Mouse (Mus musculus) intestine, embryonic 15.5 days (tissue): Measurements from ENCODE around the gene Dnah7a. TPM values are rescaled to one million over a fixed set of nuclear protein-coding genes. Genes with fewer than 3 reads are reported as not detected.
"Not testable (repeated sequence)": the region's sequence is repeated elsewhere in the genome, so short reads cannot be mapped to it uniquely, and the experiment has no call there.

Experiments
- ATAC-seq: fragments of 200-750 bp; cut with Nextera tagmentation; 2 replicates; pipeline ENCODE4 v1.8.0; 2017; ENCODE audit warnings: moderate TSS enrichment, moderate library complexity
- H3K27ac ChIP-seq: fragments of 300-500 bp; sonication (generic); 2 replicates; pipeline ENCODE4 v1.5.1; 2015; ENCODE audit warnings: mild to moderate bottlenecking, inconsistent platforms
- H3K27me3 ChIP-seq: fragments of 300-500 bp; sonication (generic); replicated peaks from 2 replicates; pipeline ENCODE4 v1.6.1; 2015; ENCODE audit warnings: inconsistent platforms
- H3K36me3 ChIP-seq: fragments of 300-500 bp; sonication (generic); 2 replicates; pipeline ENCODE4 v1.6.1; 2015; ENCODE audit warnings: inconsistent platforms
- H3K4me1 ChIP-seq: fragments of 300-500 bp; sonication (generic); replicated peaks from 2 replicates; pipeline ENCODE4 v1.6.1; 2015; ENCODE audit warnings: inconsistent platforms
- H3K4me2 ChIP-seq: fragments of 300-500 bp; sonication (generic); replicated peaks from 2 replicates; pipeline ENCODE4 v1.6.1; 2015; ENCODE audit warnings: mild to moderate bottlenecking, inconsistent platforms
- H3K4me3 ChIP-seq: fragments of 300-500 bp; sonication (generic); replicated peaks from 2 replicates; pipeline ENCODE4 v1.5.1; 2015; ENCODE audit warnings: inconsistent platforms
- H3K9ac ChIP-seq: fragments of 300-500 bp; sonication (generic); 2 replicates; pipeline ENCODE4 v1.6.1; 2015; ENCODE audit warnings: inconsistent platforms
- H3K9me3 ChIP-seq: fragments of 300-500 bp; sonication (generic); 2 replicates; pipeline ENCODE4 v1.6.1; 2016; ENCODE audit warnings: inconsistent platforms
- whole genome bisulfite sequencing: fragments of 180-500 bp; shearing (Covaris S2); methylation state at CpG from one replicate; pipeline ENCODE4 v1.1.7; 2015; 5-methylcytosine and 5-hydroxymethylcytosine counted together
- polyA plus RNA-seq: library from polyadenylated mRNA; unstranded; fragments of >200 nt; fragmentation: Nextera tagmentation; extraction: Ambion mirVana; gene quantifications from 2 replicates; pipeline ENCODE4 v1.2.1, GENCODE M21; 2015

Dnah7a gene
- polyA plus RNA-seq, 1 experiment from 2014 or later = 0.82 TPM

DNA sequence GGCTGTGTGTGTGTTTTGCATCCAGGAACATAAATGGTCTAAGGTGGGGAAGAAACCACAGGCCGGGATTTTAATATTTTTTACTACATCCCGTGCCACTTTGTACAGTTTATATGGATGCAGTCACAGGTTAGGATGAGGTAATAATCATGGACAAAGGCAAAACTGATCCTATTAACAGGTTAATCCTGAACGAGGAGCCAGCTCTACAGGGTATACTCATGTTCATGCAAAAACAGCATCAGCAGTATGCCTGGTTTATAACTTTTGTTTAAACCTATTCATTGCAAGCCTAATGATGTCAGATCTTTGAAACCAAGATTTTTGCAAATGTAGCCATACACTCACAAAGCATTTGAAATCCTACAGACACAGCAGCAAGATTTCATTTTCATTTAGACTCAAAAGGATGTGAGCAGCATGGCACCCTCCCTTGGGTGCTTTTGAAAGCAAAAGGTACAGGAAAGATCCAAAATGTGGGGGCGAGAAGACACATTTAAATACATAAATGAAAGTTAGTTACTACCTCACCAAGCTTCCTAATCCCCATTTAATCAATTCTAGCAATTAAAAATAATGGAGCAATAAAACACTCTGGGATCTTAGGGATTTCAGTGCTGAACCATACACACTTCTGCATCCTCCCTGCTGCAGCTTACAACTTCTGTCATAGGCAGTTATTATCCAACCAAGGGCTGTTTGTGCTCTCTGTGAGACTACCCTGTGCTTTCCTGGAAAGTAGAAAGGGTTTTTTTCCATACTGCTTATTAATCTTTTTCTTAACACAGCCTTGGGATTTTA lies 239.9 kb downstream of the Dnah7a start:
- not testable (repeated sequence) for ATAC-seq, H3K4me1 ChIP-seq, H3K27ac ChIP-seq, H3K9ac ChIP-seq, H3K9me3 ChIP-seq, H3K27me3 ChIP-seq, H3K36me3 ChIP-seq, H3K4me2 ChIP-seq, H3K4me3 ChIP-seq
- WGBS = 94% methylated on average over 4 of the region's 4 CpGs

DNA sequence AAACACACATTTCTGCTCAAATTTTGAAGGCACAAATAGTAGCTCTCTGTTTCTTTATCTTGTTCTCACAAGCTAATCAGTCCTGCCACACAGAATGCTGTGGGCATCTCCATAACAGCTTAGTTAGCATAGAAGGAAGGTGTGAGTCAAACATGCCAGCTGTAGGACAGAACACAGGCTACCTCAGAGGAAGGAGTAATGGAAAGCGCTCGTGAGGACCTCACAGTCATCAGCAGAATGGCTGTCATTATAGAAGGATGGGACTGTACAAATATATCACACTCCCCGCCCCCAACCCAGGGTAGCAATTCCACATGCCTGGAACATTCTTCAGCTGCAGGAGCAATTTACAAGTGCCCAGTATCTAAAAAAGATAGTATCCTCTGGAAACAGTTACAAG lies 267.4 kb downstream of the Dnah7a start:
- H3K9ac ChIP-seq, H3K4me2 ChIP-seq, H3K4me1 ChIP-seq, H3K27ac ChIP-seq, H3K27me3 ChIP-seq, H3K36me3 ChIP-seq, H3K4me3 ChIP-seq, ATAC-seq, H3K9me3 ChIP-seq: not testable (repeated sequence)
- WGBS = 74% methylated on average over 3 of the region's 3 CpGs

DNA sequence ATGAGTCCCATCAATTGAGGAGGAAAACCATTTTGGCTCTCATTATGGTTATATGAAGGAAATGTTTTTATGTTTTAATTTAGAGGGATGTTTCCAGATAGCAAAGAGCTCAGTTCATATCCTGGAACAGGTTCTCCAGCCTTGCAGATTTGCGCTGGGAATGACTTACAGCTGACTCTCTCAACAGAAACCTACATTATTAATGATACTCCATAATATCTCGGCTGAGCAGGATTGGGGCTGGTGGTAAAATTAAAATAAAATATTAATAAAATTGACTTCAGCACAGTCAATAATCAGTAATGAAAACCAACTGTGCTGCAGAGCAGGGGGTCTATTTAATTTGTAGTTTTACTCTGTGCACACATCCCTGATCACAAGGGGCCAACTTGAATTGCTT lies 274.2 kb downstream of the Dnah7a start:
- not testable (repeated sequence) for H3K4me3 ChIP-seq, H3K27me3 ChIP-seq, H3K36me3 ChIP-seq, H3K9ac ChIP-seq, H3K4me2 ChIP-seq, H3K9me3 ChIP-seq, H3K4me1 ChIP-seq, H3K27ac ChIP-seq, ATAC-seq
- WGBS = 92% methylated on average over 2 of the region's 2 CpGs

- Histone ChIP-seq H3K4me1 (no peaks in the 10 kb centered on the region), H3K27me3 (no peaks in the 10 kb centered on the region), H3K4me2 (no peak overlapping the region), H3K4me3 (no peak overlapping the region), H3K9me3 (no peaks in the 10 kb centered on the region), H3K9ac (no peak overlapping the region), H3K27ac (no peak overlapping the region), H3K36me3 (no peaks in the 10 kb centered on the region)
- ATAC-seq = 0 out of 2 replicates have a peak, but pooled peaks have one; percentile 39
- WGBS = 22% methylated on average over 3 of the region's 3 CpGs
Measured at GRCm38 (mm10) chr1:53405803-53406325, 300.7 kb downstream of the Dnah7a start.

DNA sequence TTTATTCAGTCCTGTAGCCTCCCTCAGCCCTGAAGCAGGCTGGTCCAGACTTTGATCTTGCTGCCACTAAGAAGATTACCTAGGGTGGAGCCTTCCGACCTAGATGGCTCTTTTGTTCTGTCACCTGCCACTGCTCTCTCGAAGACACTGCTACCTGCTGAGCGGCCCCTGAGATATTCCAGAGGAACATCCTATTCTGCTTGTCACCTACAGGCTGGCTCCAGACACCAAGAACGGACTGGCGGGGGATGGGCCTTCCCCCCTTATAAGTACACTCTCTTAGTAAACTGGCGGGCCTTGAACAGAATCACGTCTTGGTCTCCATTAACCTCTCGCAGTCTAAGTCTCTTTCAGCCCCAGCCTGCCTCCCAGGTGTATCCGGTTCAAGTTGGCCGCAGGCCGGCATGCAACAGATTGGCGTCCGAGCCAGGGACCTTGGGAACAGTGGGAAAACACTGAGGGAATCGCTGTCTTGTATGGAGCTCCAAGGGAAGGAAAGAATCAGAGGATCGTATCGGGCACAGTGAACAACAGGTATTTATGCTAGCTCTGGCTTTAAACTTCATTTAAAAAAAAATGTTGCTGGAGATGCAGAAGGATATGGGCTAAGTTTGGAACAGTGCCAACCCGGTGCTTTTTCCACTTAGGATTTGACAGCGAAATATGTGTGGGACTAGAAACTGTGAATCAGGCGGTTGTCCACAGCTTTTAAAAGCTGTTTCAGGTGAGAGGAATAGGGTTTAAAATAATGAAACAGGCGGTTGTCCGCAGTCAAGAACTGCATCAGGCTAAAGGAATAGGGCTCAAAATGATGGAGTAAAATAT lies 312.4 kb downstream of the Dnah7a start:
- WGBS = 36% methylated on average over 21 of the region's 21 CpGs
- H3K27me3 ChIP-seq, H3K4me1 ChIP-seq, H3K9ac ChIP-seq, H3K9me3 ChIP-seq, H3K36me3 ChIP-seq, ATAC-seq, H3K4me3 ChIP-seq, H3K27ac ChIP-seq: not testable (repeated sequence)
- 0 out of 2 replicates have a peak overlapping the region, but pooled peaks have one; percentile 14 for H3K4me2 ChIP-seq

DNA sequence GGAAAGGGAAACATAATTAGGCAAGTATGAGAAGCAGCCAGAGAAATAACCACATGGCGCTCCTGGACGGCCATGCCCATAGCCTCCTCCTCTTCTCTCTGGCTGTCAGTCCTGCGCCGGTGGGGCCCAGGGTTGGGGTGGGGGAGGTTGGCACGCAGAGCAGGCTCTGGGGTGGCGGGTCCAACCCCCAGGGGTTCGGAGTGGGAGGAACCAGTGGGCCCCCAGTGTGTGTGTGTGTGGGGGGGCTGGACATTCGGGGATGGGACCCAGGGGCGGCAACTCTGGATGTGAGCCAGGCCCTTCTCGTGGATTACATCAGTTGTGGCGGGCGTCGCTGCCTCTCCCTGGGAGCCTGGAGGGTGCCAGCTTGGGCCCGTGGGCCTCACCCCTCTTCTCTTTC lies 317.8 kb downstream of the Dnah7a start:
- no peak overlapping the region for H3K27ac ChIP-seq
- no peaks in the 10 kb centered on the region for H3K27me3 ChIP-seq
- no peak for ATAC-seq
- H3K36me3 ChIP-seq = no peaks in the 10 kb centered on the region
- no peak overlapping the region for H3K4me3 ChIP-seq
- no peak overlapping the region for H3K4me2 ChIP-seq
- no peaks in the 10 kb centered on the region for H3K4me1 ChIP-seq
- H3K9ac ChIP-seq = no peak overlapping the region
- H3K9me3 ChIP-seq = no peaks in the 10 kb centered on the region
- WGBS = 93% methylated on average over 14 of the region's 14 CpGs

DNA sequence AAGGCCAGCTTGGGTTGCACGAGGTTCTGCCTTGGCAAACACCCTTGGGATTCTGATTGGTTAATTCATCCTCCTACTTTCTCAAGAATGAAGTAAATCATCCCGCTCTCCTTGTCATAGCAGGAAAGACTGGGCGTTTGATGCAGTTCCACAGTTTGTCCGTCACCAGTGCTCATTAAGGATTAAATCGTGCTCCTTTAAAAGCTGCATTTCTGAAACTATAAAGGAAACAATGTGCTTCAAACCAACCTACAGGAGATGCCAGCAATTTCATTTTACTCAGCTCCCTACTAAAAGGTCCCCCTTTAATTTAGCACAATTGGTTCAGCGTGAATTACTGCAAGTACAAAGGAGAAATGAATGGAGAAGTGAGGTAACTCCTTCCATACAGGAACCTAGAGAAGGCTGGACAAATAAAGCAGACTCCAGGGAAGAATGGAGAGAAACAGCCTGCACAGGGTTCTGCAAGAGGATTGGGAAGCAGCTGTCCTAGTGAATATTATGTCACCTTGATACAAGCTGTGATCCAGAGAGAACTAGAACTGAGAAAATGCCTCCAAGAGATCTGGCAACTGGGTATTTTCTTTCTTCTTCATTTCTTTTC lies 322.4 kb downstream of the Dnah7a start:
- H3K9ac ChIP-seq = no peak overlapping the region
- ATAC-seq = no peak
- WGBS = 77% methylated on average over 6 of the region's 6 CpGs

DNA sequence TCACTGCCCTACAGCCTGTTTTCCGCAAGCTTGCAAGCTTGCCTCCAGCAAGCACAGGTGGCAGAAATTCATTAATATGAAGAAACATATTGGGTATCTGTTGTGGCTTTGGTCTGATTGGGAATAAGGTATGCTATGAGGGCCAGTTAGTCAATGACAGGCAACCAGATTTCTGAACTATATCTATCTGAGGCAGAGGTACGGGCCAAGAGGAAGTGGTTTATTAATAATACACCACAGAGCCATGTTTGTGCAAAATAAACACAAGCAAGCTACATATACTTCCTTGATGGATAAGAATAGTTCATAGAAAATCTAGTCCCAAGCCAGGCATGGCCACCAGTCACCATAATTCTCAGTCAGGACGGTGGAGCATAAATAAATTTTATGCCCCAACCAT lies 328.9 kb downstream of the Dnah7a start:
- Histone ChIP-seq H3K27ac (no peak overlapping the region), H3K9ac (no peak overlapping the region), H3K4me2 (no peak overlapping the region), H3K27me3 (no peaks in the 10 kb centered on the region), H3K9me3 (no peaks in the 10 kb centered on the region), H3K4me1 (no peaks in the 10 kb centered on the region), H3K4me3 (no peak overlapping the region), H3K36me3 (no peaks in the 10 kb centered on the region)
- no peak for ATAC-seq
- 74% methylated on average over 3 of the region's 3 CpGs for WGBS

More for the DNA sequence above, 322.4 kb downstream of the Dnah7a start:
- Histone ChIP-seq H3K4me2 (no peak overlapping the region), H3K4me1 (no peaks in the 10 kb centered on the region), H3K36me3 (no peaks in the 10 kb centered on the region), H3K27me3 (no peaks in the 10 kb centered on the region), H3K27ac (no peak overlapping the region), H3K9me3 (no peaks in the 10 kb centered on the region), H3K4me3 (no peak overlapping the region)

GRCm38 (mm10) chr1:53375965-53376364 lies 330.6 kb downstream of the Dnah7a start:
- not testable (repeated sequence) for H3K36me3 ChIP-seq, H3K4me2 ChIP-seq, H3K9me3 ChIP-seq, H3K27ac ChIP-seq, H3K27me3 ChIP-seq, H3K4me1 ChIP-seq, H3K4me3 ChIP-seq, H3K9ac ChIP-seq
- WGBS = 79% methylated on average over 2 of the region's 2 CpGs
- peak; percentile 67 for ATAC-seq

- Histone ChIP-seq H3K4me2 (no peak overlapping the region), H3K27me3 (no peaks in the 10 kb centered on the region), H3K9me3 (no peaks in the 10 kb centered on the region), H3K4me3 (no peak overlapping the region), H3K9ac (no peak overlapping the region), H3K4me1 (no peaks in the 10 kb centered on the region), H3K27ac (no peak overlapping the region), H3K36me3 (no peaks in the 10 kb centered on the region)
- peak; percentile 82 for ATAC-seq
Measured at GRCm38 (mm10) chr1:53358988-53359387, 347.6 kb downstream of the Dnah7a start.

DNA sequence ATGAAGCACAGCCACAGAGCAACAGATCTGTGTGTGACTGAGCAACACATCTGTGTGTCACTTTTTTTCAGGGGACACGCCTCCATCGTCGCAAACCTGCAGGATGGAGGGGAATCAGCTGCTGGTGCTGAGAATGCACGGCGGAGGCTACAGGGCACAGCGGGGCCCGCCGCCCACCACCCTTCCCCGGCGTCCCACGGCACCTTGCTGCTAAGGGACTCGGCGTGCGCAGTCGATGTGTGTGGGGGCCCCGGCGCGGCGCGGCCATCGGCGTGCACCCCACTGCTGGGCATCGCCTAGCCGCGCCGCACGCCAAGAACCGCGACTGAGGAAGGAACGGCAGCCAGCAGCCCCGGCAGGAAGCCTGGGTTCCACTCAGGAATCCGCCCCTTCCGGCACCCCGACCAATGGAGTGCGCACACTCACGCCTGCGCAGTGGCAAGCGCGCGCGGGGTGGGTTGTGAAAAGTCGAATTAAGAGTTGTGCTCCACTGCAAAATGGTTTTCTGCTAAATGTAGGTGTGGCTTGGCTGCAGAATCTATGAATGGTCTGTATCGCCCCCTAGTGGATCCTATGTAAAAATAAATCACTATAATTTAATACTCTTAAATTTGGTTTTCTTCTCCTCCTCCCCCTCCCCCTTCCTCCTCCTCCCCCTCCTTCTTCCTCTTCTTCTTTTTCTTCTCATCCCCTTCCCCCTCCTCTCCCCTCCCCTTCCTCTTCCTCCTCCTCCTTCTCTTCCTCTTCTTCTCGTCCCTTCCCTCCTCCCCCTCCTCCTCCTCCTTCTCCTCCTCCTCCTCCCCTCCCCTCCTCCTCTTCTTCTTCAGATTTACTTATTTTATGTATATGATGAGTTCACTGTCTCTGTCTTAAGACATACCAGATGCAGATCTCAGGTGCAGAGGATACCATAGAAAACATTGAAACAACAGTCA lies 354.0 kb downstream of the Dnah7a start, which contains the start of the genes Asdurf, Gm28551 and Asnsd1:
Asdurf (minus strand) TSS at position 293 of the 935 bp plus-strand sequence.
Gm28551 (minus strand) TSS at position 341 of the 935 bp plus-strand sequence.
Asnsd1 (minus strand) TSS at position 426 of the 935 bp plus-strand sequence.
- Histone ChIP-seq H3K27me3 (no peaks in the 10 kb centered on the region), H3K9ac (peak within 1 kb of the TSS; percentile 97), H3K36me3 (peaks cover 7% of the 10 kb centered on the region; the same call in 1 of the 2 replicates), H3K4me1 (no peaks in the 10 kb centered on the region), H3K9me3 (no peaks in the 10 kb centered on the region), H3K4me2 (peak within 1 kb of the TSS; percentile 51), H3K27ac (peak within 1 kb of the TSS; percentile 88), H3K4me3 (peak within 1 kb of the TSS; percentile 84)
- peak; percentile 100 for ATAC-seq
- under 1% methylated on average over 44 of the region's 44 CpGs for WGBS
